Mouse (Mus musculus): Measurements from ENCODE around the gene Slc2a3.

GRCm38 (mm10) chr6:122834365-122834764 lies 32.9 kb upstream of the Slc2a3 start:
- no peak for TF ChIP-seq CTCF (IDR thresholded peaks at IDR 0.05; ENCODE audit: control insufficient read depth, insufficient read depth, insufficient read length)
- TF ChIP-seq FOSL1 (IDR thresholded peaks at IDR 0.05; ENCODE audit: insufficient read depth, low read length, poor library complexity, severe bottlenecking), result no peak
- TF ChIP-seq MYOG (IDR thresholded peaks at IDR 0.05; ENCODE audit: control insufficient read depth, extremely low read depth, insufficient read length), result no peak
- TF ChIP-seq MYOD1 (IDR thresholded peaks at IDR 0.05; ENCODE audit: control insufficient read depth, insufficient read length, low read depth), result no peak
